Mouse (Mus musculus): ENCODE results near the gene Zfp62. TPM values are rescaled to one million over a fixed set of nuclear protein-coding genes. Genes with fewer than 3 reads are reported as not detected.
"Not testable (repeated sequence)": the region's sequence is repeated elsewhere in the genome, so short reads cannot be mapped to it uniquely, and the experiment has no call there.

Zfp62 gene
- polyA plus RNA-seq, 1 experiment from 2014 or later: 49.6 TPM

DNA sequence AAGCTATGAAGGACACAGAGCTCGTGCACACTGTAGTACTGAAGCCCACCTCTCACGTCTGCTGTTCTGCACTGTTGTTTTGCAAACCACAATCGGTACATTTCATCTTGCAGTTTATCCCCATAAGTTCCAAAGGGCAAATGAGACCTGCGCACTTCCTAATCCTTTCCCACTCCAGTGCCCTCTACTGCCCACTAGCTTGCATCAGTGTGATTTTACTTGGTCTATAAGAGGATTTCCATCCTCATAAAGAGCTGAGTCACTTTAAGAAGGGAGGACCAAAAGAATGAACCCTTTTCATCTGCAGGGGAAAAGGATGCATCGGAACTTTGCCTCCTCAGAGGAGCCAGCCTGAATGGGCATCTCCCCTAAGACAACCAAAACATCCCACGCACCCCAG is 16.6 kb upstream of the Zfp62 start:
- Histone ChIP-seq H3K4me3 (ENCODE audit: low read depth, low read length) (no peak overlapping the region), H3K27me3 (ENCODE audit: control insufficient read depth, insufficient read depth, low read length) (no peaks in the 10 kb centered on the region), H3K9me3 (ENCODE audit: control insufficient read depth, low read length) (no peaks in the 10 kb centered on the region), H3K27ac (ENCODE audit: low read depth, low read length) (no peak overlapping the region), H3K9ac (replicated peaks; ENCODE audit: low read depth, low read length) (no peak overlapping the region), H3K4me2 (ENCODE audit: low read depth, low read length) (no peak overlapping the region), H3K36me3 (ENCODE audit: control insufficient read depth, insufficient read depth, low read length) (no peaks in the 10 kb centered on the region), H3K4me1 (ENCODE audit: control insufficient read depth, insufficient read depth, low read length) (no peaks in the 10 kb centered on the region)
- WGBS: 89% methylated on average over 6 of the region's 6 CpGs
- ATAC-seq (ENCODE audit: low read depth): no peak

DNA sequence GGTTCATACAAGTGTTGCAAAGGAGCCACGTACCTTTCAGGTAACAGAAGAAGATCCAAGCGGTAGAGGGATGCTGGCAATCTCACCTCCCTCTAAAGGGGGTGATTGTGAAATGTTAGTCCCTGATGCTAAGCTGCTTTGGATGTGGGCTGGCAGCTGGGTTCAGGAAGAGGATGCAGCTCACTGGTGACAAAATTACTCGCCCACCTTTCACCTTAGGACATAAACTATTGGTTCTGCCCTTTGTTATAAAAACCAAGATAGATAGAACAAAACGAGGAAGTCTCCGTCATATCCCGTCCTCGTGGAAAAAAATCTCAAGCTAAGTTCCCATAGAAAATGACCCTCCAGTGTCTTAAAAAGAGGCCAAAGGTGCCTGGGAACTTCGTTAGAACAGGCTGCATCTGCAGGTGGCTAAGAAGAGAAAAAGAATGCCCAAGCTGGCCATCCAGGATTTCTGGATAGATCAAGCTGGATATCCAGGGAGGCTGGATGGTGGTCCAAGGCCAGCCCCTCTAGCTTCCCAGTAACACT is 16.1 kb upstream of the Zfp62 start, which contains the start of gene Btnl9:
Btnl9 (minus strand) TSS at position 205 of the 534 bp plus-strand sequence.
- Histone ChIP-seq H3K4me1 (ENCODE audit: control insufficient read depth, insufficient read depth, low read length) (no peaks in the 10 kb centered on the region), H3K4me2 (ENCODE audit: low read depth, low read length) (no peak within 1 kb of the TSS), H3K27ac (ENCODE audit: low read depth, low read length) (no peak within 1 kb of the TSS), H3K9ac (replicated peaks; ENCODE audit: low read depth, low read length) (no peak within 1 kb of the TSS), H3K27me3 (ENCODE audit: control insufficient read depth, insufficient read depth, low read length) (no peaks in the 10 kb centered on the region), H3K36me3 (ENCODE audit: control insufficient read depth, insufficient read depth, low read length) (no peaks in the 10 kb centered on the region), H3K9me3 (ENCODE audit: control insufficient read depth, low read length) (no peaks in the 10 kb centered on the region), H3K4me3 (ENCODE audit: low read depth, low read length) (no peak within 1 kb of the TSS)
- WGBS: 80% methylated on average over 8 of the region's 8 CpGs
- no peak for ATAC-seq (ENCODE audit: low read depth)

DNA sequence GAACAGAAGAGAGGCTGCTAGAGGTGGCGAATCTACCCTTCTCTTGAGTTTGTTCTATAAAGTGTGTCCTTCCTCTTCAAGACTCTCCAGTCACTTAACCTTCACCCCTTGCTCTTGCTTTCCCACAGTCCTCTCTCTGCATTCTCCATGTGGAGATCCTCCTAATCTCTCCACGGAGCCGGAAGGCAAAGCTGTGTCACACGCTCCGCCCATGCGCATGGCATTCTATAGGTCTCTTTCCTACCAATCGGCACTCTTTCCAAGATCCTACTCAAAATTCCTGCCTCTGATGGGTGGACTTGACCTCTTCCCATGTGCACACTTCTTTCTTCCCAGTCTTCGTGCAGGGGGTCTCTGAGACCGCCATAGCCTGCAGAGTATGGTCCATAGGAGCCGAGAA is 15.4 kb upstream of the Zfp62 start:
- Histone ChIP-seq H3K4me1 (ENCODE audit: control insufficient read depth, insufficient read depth, low read length) (no peaks in the 10 kb centered on the region), H3K4me2 (ENCODE audit: low read depth, low read length) (no peak overlapping the region), H3K27ac (ENCODE audit: low read depth, low read length) (no peak overlapping the region), H3K27me3 (ENCODE audit: control insufficient read depth, insufficient read depth, low read length) (no peaks in the 10 kb centered on the region), H3K36me3 (ENCODE audit: control insufficient read depth, insufficient read depth, low read length) (no peaks in the 10 kb centered on the region), H3K9me3 (ENCODE audit: control insufficient read depth, low read length) (no peaks in the 10 kb centered on the region), H3K9ac (replicated peaks; ENCODE audit: low read depth, low read length) (no peak overlapping the region), H3K4me3 (ENCODE audit: low read depth, low read length) (no peak overlapping the region)
- 79% methylated on average over 10 of the region's 10 CpGs for WGBS
- no peak for ATAC-seq (ENCODE audit: low read depth)

DNA sequence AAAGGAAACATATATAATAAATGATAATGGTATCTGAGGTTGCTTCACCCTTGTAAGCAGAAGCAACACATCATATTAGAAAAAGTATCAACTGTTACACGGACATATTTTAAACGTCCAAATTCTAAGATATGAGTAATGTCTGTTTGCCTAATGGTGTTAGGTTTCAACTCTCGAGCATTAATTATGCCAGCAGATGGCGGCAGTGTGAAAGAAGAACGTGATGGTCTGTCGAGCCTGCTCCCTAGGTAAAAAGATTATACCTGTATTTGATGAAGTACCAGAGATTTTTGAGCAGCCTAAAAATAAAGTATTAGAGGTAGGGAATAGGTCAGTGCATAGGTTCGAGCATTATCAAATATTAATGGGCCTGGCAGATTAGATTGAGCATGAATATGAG is 13.4 kb upstream of the Zfp62 start:
- H3K4me2 ChIP-seq (ENCODE audit: low read depth, low read length): no peak overlapping the region

DNA sequence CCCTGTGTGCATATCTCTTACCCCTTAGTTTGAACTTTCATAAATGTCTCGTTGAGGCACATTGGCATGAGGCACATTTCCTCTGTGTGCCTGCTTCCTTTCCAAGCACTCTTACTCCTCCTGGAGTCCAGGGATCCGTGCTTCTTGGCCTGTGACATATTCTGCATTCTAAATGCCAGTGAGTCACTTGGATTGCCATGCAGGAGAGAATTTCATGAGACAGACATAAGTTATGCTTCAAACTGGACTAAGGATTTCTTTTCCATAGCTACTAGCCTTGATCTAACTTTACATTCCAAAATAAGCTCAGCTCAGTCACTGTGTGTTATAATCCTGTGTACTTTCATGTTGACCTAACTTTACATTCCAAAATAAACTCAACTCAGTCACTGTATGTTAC is 12.0 kb upstream of the Zfp62 start:
- no peak for ATAC-seq (ENCODE audit: low read depth)
- H3K27me3 ChIP-seq (ENCODE audit: control insufficient read depth, insufficient read depth, low read length): no peaks in the 10 kb centered on the region
- H3K4me1 ChIP-seq (ENCODE audit: control insufficient read depth, insufficient read depth, low read length): no peaks in the 10 kb centered on the region

More for the DNA sequence above, 13.4 kb upstream of the Zfp62 start:
- no peak overlapping the region for H3K9ac ChIP-seq (replicated peaks; ENCODE audit: low read depth, low read length)
- no peaks in the 10 kb centered on the region for H3K9me3 ChIP-seq (ENCODE audit: control insufficient read depth, low read length)
- WGBS: 9% methylated on average over 7 of the region's 7 CpGs
- H3K27me3 ChIP-seq (ENCODE audit: control insufficient read depth, insufficient read depth, low read length): no peaks in the 10 kb centered on the region
- no peak overlapping the region for H3K27ac ChIP-seq (ENCODE audit: low read depth, low read length)
- no peaks in the 10 kb centered on the region for H3K4me1 ChIP-seq (ENCODE audit: control insufficient read depth, insufficient read depth, low read length)
- H3K4me3 ChIP-seq (ENCODE audit: low read depth, low read length): no peak overlapping the region
- no peaks in the 10 kb centered on the region for H3K36me3 ChIP-seq (ENCODE audit: control insufficient read depth, insufficient read depth, low read length)
- no peak for ATAC-seq (ENCODE audit: low read depth)

DNA sequence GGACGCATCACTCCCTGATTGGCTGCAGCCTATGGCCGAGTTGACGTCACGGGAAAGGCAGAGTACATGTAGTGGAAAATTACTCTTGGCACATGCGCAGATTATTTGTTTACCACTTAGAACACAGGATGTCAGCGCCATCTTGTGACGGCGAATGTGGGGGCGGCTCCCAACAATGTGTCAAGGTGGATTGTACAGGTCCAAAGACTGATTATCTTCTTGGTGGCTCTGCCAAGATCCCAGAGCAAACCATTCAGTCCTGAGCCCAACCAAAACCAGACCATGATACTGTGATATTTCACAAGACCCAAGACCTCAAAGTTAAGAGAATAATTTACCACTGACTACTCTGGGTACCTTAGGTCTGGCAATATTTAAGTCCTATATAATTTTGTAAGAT is 8.3 kb upstream of the Zfp62 start:
- H3K27me3 ChIP-seq (ENCODE audit: control insufficient read depth, insufficient read depth, low read length); H3K4me1 ChIP-seq (ENCODE audit: control insufficient read depth, insufficient read depth, low read length); ATAC-seq (ENCODE audit: low read depth); H3K4me2 ChIP-seq (ENCODE audit: low read depth, low read length); H3K36me3 ChIP-seq (ENCODE audit: control insufficient read depth, insufficient read depth, low read length); H3K9me3 ChIP-seq (ENCODE audit: control insufficient read depth, low read length); H3K9ac ChIP-seq (replicated peaks; ENCODE audit: low read depth, low read length); H3K4me3 ChIP-seq (ENCODE audit: low read depth, low read length); H3K27ac ChIP-seq (ENCODE audit: low read depth, low read length): not testable (repeated sequence)
- WGBS: 91% methylated on average over 8 of the region's 9 CpGs

More for the DNA sequence above, 12.0 kb upstream of the Zfp62 start:
- Histone ChIP-seq H3K27ac (ENCODE audit: low read depth, low read length) (no peak overlapping the region), H3K9ac (replicated peaks; ENCODE audit: low read depth, low read length) (no peak overlapping the region), H3K9me3 (ENCODE audit: control insufficient read depth, low read length) (no peaks in the 10 kb centered on the region), H3K36me3 (ENCODE audit: control insufficient read depth, insufficient read depth, low read length) (no peaks in the 10 kb centered on the region), H3K4me2 (ENCODE audit: low read depth, low read length) (no peak overlapping the region), H3K4me3 (ENCODE audit: low read depth, low read length) (no peak overlapping the region)
- 63% methylated on average over 2 of the region's 2 CpGs for WGBS

DNA sequence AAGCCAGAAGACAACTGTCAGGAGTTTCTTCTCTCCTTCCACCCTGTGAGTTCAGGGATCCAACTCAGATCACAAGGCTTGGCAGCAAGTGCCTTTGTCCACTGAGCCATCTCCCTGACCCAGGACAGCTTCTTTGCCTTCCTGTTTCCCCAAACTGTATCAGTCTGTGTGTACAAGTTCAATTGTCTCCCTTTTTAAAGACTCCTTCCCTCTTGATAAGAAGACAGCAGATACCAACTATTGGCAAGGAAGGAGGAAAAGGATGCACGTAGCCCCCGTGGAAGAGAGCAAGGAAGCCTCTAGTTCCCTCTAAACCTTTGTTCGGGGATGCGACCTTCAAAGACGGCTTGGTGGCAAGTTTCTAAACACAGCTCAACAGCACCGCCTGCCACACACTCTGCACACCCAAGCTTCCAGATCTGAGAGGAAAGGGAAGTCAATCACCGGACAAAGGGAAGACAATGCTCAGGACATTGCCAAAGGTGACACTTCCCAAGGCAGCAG is 7.2 kb upstream of the Zfp62 start:
- Histone ChIP-seq H3K4me1 (ENCODE audit: control insufficient read depth, insufficient read depth, low read length) (no peaks in the 10 kb centered on the region), H3K27me3 (ENCODE audit: control insufficient read depth, insufficient read depth, low read length) (no peaks in the 10 kb centered on the region), H3K9me3 (ENCODE audit: control insufficient read depth, low read length) (no peaks in the 10 kb centered on the region), H3K4me2 (ENCODE audit: low read depth, low read length) (no peak overlapping the region), H3K27ac (ENCODE audit: low read depth, low read length) (no peak overlapping the region; the same call in 1 of the 2 replicates), H3K36me3 (ENCODE audit: control insufficient read depth, insufficient read depth, low read length) (no peaks in the 10 kb centered on the region), H3K9ac (replicated peaks; ENCODE audit: low read depth, low read length) (no peak overlapping the region), H3K4me3 (ENCODE audit: low read depth, low read length) (no peak overlapping the region)
- no peak for ATAC-seq (ENCODE audit: low read depth)
- WGBS: 88% methylated on average over 7 of the region's 7 CpGs

DNA sequence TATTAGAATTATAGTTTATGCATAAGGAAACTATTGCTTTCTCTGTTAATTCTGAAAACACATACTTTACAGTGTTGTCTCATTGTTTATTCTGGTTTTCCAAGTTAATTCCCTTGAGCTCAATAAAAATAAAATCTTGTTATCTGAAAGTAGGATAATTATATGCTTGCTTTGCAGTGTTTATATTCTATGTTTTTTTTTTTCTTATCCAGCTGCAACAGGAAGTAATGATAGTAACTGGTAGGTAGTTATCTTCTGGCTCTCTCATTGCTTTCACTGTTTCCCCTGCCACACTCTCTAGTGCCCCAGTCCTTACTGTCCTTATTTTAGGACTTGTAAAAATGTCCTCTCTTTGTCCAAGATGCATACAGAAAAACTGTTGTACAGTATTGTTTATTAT is 2.4 kb upstream of the Zfp62 start:
- H3K9ac ChIP-seq (replicated peaks; ENCODE audit: low read depth, low read length): no peak overlapping the region
- no peak overlapping the region for H3K27ac ChIP-seq (ENCODE audit: low read depth, low read length)
- H3K4me3 ChIP-seq (ENCODE audit: low read depth, low read length): no peak overlapping the region
- H3K27me3 ChIP-seq (ENCODE audit: control insufficient read depth, insufficient read depth, low read length): no peaks in the 10 kb centered on the region; the same call in 1 of the 2 replicates
- ATAC-seq (ENCODE audit: low read depth): no peak
- H3K36me3 ChIP-seq (ENCODE audit: control insufficient read depth, insufficient read depth, low read length): no peaks in the 10 kb centered on the region
- peaks cover 16% of the 10 kb centered on the region for H3K4me1 ChIP-seq (ENCODE audit: control insufficient read depth, insufficient read depth, low read length)
- H3K9me3 ChIP-seq (ENCODE audit: control insufficient read depth, low read length): no peaks in the 10 kb centered on the region
- no peak overlapping the region for H3K4me2 ChIP-seq (ENCODE audit: low read depth, low read length)

DNA sequence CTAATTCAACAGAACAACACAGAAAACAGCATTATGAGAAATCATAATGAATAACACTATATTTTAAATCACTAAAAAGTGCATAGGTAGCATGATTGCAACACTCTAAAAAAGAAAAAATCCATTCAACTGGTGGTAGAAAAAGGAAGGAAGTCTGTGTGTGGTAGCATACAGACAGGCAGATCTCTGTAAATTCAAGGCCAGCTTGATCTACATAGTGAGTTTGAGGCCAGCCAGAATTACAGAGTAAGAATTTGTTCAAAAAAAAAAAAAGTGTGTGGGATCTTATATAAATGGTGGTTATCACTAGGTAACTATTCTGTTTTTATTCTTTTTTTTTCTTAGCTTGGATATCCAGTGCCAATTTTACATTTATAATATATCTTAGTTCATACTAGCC is 1.9 kb upstream of the Zfp62 start:
- Histone ChIP-seq H3K9ac (replicated peaks; ENCODE audit: low read depth, low read length) (no peak overlapping the region), H3K36me3 (ENCODE audit: control insufficient read depth, insufficient read depth, low read length) (no peaks in the 10 kb centered on the region), H3K27me3 (ENCODE audit: control insufficient read depth, insufficient read depth, low read length) (no peaks in the 10 kb centered on the region; the same call in 1 of the 2 replicates), H3K4me2 (ENCODE audit: low read depth, low read length) (no peak overlapping the region), H3K4me3 (ENCODE audit: low read depth, low read length) (no peak overlapping the region), H3K27ac (ENCODE audit: low read depth, low read length) (no peak overlapping the region), H3K9me3 (ENCODE audit: control insufficient read depth, low read length) (no peaks in the 10 kb centered on the region), H3K4me1 (ENCODE audit: control insufficient read depth, insufficient read depth, low read length) (peaks cover 16% of the 10 kb centered on the region)
- no peak for ATAC-seq (ENCODE audit: low read depth)

All from neural tube, embryonic 14.5 days (tissue).